Mouse (Mus musculus): ENCODE measurements at regions not wholly inside any gene's neighbourhood (a gene's known extent, or its start where the extent isn't known, plus 50 kb on each side); places are given as distances from the start of the nearest gene placed in this dataset.

DNA sequence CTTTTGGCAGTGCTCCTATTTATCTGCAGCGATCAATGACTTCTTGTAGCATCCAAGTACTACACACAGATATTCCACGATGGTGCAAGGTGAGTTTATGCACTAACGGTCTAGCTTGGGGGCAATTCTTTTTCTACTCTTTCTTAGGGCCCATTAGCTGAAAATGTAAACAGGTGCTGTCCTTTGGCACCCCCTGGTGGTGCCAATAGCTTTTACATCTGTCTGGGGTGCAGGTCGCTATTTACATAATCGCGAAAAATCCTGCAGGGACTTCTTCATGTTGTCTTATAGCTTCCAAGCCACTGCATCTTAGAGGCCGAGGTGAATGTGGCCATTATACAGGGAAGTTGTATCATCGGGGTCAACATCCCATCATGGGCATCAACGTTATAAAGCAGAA, 175.9 kb downstream of the Rps12 start:
- ATAC-seq (replicated peaks; ENCODE audit: poor library complexity, severe bottlenecking), result peak; percentile 63

DNA sequence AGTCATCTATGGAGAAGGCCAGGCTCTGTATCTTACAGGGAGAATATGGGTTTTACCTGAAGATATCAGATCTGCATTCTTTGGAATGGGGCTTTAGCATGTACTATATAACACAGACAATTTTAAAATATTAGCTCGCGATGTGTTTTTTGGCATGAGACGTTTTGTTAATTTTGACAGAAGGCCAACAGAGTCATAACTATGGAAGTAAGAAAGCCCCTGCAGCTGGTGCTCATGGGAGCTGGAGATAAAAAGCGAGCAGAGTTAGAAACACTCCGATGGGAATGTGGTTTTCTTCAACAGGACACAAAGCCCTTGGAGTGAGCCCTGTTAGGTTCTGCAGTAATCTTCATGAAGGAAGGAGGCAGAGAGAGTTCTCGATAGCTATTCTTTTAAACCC, 176.6 kb downstream of the Rps12 start:
- no peak for ATAC-seq (replicated peaks; ENCODE audit: poor library complexity, severe bottlenecking)

DNA sequence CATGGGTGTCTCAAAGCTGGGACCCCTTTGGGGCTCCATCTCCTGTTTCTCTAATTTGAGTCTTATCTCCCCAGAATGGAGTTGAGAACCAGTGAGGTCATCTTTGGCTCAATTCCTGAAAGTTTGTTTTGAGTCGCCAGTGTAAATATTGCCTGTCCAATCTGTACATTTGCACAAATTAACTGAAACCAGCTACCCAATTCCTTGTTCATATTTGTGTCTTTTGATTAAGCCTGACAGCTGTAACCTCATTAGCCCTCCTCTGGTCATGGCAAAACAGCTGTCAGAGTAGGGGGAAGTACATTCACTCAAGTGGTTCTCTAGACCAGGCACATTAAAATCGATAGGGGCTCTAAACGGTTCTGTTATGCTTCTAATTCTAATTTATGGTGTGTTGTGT, 177.0 kb downstream of the Rps12 start:
- ATAC-seq (replicated peaks; ENCODE audit: poor library complexity, severe bottlenecking), result no peak

DNA sequence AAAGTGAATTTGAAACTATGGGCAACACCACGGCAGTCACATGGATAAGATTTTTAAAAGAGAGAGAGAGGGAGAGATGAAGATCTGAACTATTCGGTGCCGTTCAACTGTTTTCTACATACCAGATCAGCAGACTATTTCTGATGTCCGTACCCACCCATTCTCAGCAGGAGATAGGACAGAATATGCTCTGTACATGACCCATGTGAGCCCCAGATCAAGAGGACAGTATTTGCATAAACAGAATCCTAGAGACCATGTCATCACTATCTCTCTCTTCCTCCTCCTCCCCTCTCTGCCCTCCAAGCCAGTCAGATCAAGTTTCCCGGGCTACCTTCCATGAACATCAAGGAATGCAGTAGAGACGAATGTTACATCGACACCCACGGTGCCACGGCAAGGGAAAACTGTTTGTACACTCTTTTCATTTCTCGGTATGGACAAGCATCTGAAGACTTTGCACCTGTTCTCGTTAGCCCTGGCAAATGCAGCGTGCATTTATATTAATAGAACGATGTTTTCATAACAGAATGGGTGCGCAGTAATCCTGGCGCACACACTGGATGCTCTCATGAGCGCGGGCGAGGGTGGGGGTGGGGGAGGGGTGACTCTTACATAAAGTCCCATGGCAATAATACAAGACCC, 177.7 kb downstream of the Rps12 start:
- no peak for ATAC-seq (replicated peaks; ENCODE audit: poor library complexity, severe bottlenecking)

- no peak for ATAC-seq (replicated peaks; ENCODE audit: poor library complexity, severe bottlenecking)
Observed at GRCm38 (mm10) chr10:23600701-23601100, 186.4 kb downstream of the Rps12 start.

DNA sequence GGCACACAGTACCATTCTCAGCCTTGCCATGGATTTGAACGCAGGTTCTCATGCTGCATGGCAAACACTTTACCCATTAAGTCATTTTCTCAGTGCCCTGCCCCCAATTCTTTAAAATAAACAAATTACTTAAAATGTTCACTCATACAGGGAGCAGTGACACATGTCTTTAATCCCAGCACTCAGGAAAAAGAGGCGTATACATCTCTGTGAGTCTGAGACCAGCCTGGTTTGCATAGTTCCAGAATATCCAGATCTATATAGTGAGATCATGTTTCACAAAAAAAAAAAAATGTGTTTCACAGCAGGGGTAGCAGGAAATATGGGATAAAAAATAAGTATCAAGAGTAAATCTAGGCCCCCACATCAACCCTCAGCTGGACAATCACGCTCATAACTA, 191.5 kb downstream of the Rps12 start:
- ATAC-seq (replicated peaks; ENCODE audit: poor library complexity, severe bottlenecking), result no peak

- no peak for ATAC-seq (replicated peaks; ENCODE audit: poor library complexity, severe bottlenecking)
Observed at GRCm38 (mm10) chr10:23580230-23580629, 206.8 kb downstream of the Rps12 start.

GRCm38 (mm10) chr10:23571013-23571412, 216.1 kb downstream of the Rps12 start:
- no peak for ATAC-seq (replicated peaks; ENCODE audit: poor library complexity, severe bottlenecking)

- no peak for ATAC-seq (replicated peaks; ENCODE audit: poor library complexity, severe bottlenecking)
Observed at GRCm38 (mm10) chr10:23569386-23569785, 217.7 kb downstream of the Rps12 start.

DNA sequence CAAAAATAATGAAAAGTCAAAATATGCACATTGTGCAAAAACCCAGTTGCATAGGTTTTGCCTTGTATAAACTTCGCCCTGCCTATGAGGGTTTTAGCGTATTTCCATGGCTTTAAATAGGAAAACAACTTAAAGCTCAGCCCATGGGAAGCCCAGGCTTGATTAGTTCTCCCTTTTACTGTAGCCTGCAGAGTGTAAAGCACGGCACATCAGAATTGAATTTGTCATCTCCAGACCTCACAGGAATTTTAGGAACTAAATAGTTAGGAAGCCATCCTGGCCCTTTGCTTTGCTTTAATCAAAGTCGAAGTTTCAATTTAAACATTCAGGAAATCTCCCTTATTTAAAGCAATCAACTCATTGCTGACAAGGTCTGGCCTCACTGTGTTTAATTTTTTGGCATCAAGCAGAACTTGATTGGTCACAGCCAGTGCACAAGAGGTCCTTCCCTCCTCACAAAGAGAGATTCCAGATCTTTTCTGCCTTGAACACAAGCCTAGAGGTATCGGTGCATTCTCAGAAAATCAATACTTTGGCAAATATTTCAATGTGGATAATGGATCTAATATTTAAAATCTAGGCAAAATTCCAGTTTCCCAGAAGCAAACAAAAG, 211.8 kb upstream of the Eya4 start:
- no peak for ATAC-seq (replicated peaks; ENCODE audit: poor library complexity, severe bottlenecking)

DNA sequence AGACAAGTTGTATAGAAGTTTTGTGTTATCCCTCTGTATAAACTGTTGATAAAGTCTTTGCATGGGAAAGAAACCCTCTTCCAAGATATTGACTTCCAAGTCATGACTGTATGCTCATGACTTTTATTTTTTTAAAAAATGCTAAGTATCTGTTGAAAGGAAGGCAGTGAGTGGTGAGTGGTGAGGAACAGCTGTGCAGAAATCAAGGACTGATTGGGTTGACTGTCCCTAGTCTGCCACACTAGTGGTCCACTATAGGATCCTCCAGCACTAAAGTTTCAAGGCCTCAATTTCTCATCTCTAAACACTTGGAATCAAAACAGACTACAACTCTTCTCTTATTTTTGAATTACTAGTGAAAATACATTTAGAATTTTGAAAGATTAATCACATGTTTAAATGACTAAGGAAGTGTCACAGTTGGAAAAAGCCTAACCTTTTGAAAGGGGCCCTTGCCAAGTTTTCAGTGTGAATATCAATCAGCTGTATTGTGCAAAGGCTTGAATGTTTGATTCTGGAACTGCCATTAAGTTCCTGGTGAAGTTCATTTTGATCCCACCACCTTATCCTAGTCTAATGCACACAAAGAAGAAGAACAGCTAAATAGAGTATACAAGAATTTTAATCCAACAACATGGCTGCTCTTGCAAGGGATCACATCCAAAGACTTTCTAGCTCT, 209.5 kb upstream of the Eya4 start:
- ATAC-seq (replicated peaks; ENCODE audit: poor library complexity, severe bottlenecking), result no peak

DNA sequence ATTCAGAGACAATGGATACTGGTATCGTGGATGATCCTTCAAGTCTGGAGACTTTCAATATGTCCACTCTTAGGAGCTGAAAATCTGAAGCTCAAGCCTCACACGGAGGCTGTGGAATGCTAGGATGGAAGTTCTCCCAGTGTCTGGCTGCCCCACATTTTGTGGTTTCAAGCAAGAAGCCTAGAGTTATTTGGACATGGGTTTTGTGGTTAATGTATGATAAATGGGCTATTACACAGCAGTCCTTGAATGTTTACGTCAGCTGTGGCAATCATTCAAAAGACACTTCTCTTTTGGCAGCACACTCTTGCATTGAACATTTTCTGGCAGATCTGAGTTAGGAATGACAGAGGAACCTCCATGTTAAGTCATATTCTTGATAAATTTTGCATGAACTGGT, 207.2 kb upstream of the Eya4 start:
- ATAC-seq (replicated peaks; ENCODE audit: poor library complexity, severe bottlenecking), result no peak

GRCm38 (mm10) chr10:23549207-23549606, 198.6 kb upstream of the Eya4 start:
- ATAC-seq (replicated peaks; ENCODE audit: poor library complexity, severe bottlenecking), result no peak

DNA sequence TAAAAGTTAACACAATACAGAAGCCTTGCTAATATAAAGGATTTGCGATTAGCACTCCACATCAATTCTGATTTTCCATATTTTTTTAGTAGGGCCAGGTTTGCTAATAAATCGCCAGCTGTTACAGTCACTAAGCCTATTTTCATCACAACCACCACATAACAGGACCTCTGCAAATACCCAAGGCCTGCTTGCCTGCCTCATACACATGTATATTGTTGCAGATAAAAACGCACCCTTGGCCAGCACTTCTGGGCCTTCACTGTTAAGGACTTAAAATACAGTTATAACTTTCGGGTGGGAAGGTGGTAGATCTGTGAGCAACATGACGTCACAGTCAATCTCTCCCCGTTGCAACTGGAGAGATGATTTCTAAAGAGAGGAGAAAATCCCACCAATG, 197.7 kb upstream of the Eya4 start:
- no peak for ATAC-seq (replicated peaks; ENCODE audit: poor library complexity, severe bottlenecking)

- no peak for ATAC-seq (replicated peaks; ENCODE audit: poor library complexity, severe bottlenecking)
Observed at GRCm38 (mm10) chr10:23542712-23543111, 192.1 kb upstream of the Eya4 start.

- ATAC-seq (replicated peaks; ENCODE audit: poor library complexity, severe bottlenecking), result no peak
Observed at GRCm38 (mm10) chr10:23541914-23542313, 191.3 kb upstream of the Eya4 start.

- no peak for ATAC-seq (replicated peaks; ENCODE audit: poor library complexity, severe bottlenecking)
Observed at GRCm38 (mm10) chr10:23534636-23535035, 184.1 kb upstream of the Eya4 start.

GRCm38 (mm10) chr10:23531964-23532758, 181.6 kb upstream of the Eya4 start:
- ATAC-seq (replicated peaks; ENCODE audit: poor library complexity, severe bottlenecking), result no peak

GRCm38 (mm10) chr10:23530715-23531114, 180.1 kb upstream of the Eya4 start:
- no peak for ATAC-seq (replicated peaks; ENCODE audit: poor library complexity, severe bottlenecking)

- no peak for ATAC-seq (replicated peaks; ENCODE audit: poor library complexity, severe bottlenecking)
Observed at GRCm38 (mm10) chr10:23526796-23527195, 176.2 kb upstream of the Eya4 start.

GRCm38 (mm10) chr10:23522664-23523063, 172.1 kb upstream of the Eya4 start:
- no peak for ATAC-seq (replicated peaks; ENCODE audit: poor library complexity, severe bottlenecking)

All from granulocyte monocyte progenitor cell, adult 5-6 weeks (primary cell).